Mouse (Mus musculus) forebrain, embryonic 15.5 days (tissue): ENCODE results near the gene Fmnl2. TPM values are rescaled to one million over a fixed set of nuclear protein-coding genes. Genes with fewer than 3 reads are reported as not detected.

Experiments
- ATAC-seq: fragments of 200-750 bp; cut with Nextera tagmentation; replicated peaks from 2 replicates; pipeline ENCODE4 v1.8.0; 2017; ENCODE audit warnings: mild to moderate bottlenecking, moderate TSS enrichment, moderate library complexity
- H3K27ac ChIP-seq: fragments of 300-500 bp; sonication (generic); replicated peaks from 2 replicates; pipeline ENCODE4 v1.5.1; 2015; ENCODE audit warnings: mild to moderate bottlenecking, inconsistent platforms
- H3K27me3 ChIP-seq: fragments of 300-500 bp; sonication (generic); 2 replicates; pipeline ENCODE4 v1.6.1; 2015; ENCODE audit warnings: inconsistent platforms
- H3K36me3 ChIP-seq: fragments of 300-500 bp; sonication (generic); 2 replicates; pipeline ENCODE4 v1.6.1; 2015; ENCODE audit warnings: mild to moderate bottlenecking, inconsistent platforms
- H3K4me1 ChIP-seq: fragments of 300-500 bp; sonication (generic); 2 replicates; pipeline ENCODE4 v1.6.1; 2015; ENCODE audit warnings: inconsistent platforms
- H3K4me2 ChIP-seq: fragments of 300-500 bp; sonication (generic); replicated peaks from 2 replicates; pipeline ENCODE4 v1.6.1; 2015; ENCODE audit warnings: mild to moderate bottlenecking, inconsistent platforms
- H3K4me3 ChIP-seq: fragments of 300-500 bp; sonication (generic); 2 replicates; pipeline ENCODE4 v1.5.1; 2015; ENCODE audit warnings: mild to moderate bottlenecking, inconsistent platforms
- H3K9ac ChIP-seq: fragments of 300-500 bp; sonication (generic); replicated peaks from 2 replicates; pipeline ENCODE4 v1.6.1; 2015; ENCODE audit warnings: mild to moderate bottlenecking, inconsistent platforms
- H3K9me3 ChIP-seq: fragments of 300-500 bp; sonication (generic); 2 replicates; pipeline ENCODE4 v1.6.1; 2016; ENCODE audit warnings: inconsistent platforms
- WGBS: fragments of 180-500 bp; shearing (Covaris S2); methylation state at CpG from one replicate; pipeline ENCODE4 v1.1.7; 2015; ENCODE audit warnings: mixed read lengths; 5-methylcytosine and 5-hydroxymethylcytosine counted together
- polyA plus RNA-seq: library from polyadenylated mRNA; unstranded; fragments of >200 nt; fragmentation: Nextera tagmentation; extraction: Ambion mirVana; gene quantifications from 2 replicates; pipeline ENCODE4 v1.2.1, GENCODE M21; 2015

The Fmnl2 gene
- polyA plus RNA-seq, 1 experiment from 2014 or later: 18.6 TPM

GRCm38 (mm10) chr2:52844936-52845752, 12.5 kb upstream of the Fmnl2 start:
- 79% methylated on average over 14 of the region's 14 CpGs for WGBS

GRCm38 (mm10) chr2:52846506-52846905, 11.2 kb upstream of the Fmnl2 start:
- Histone ChIP-seq H3K9me3 (no peaks in the 10 kb centered on the region), H3K36me3 (no peaks in the 10 kb centered on the region), H3K4me2 (no peak overlapping the region), H3K4me1 (0 out of 2 replicates have a peak, but pooled peaks cover 5% of the 10 kb centered on the region), H3K9ac (no peak overlapping the region), H3K27me3 (no peaks in the 10 kb centered on the region), H3K27ac (no peak overlapping the region), H3K4me3 (no peak overlapping the region)
- no peak for ATAC-seq
- 43% methylated on average over 3 of the region's 3 CpGs for WGBS

More at GRCm38 (mm10) chr2:52844936-52845752, 12.5 kb upstream of the Fmnl2 start:
- no peak overlapping the region for H3K4me2 ChIP-seq
- H3K4me1 ChIP-seq: peaks cover 15% of the 10 kb centered on the region
- H3K9ac ChIP-seq: no peak overlapping the region
- no peaks in the 10 kb centered on the region for H3K9me3 ChIP-seq
- no peak overlapping the region for H3K4me3 ChIP-seq
- no peak for ATAC-seq
- no peaks in the 10 kb centered on the region for H3K36me3 ChIP-seq
- H3K27me3 ChIP-seq: no peaks in the 10 kb centered on the region
- no peak overlapping the region for H3K27ac ChIP-seq

GRCm38 (mm10) chr2:52849092-52849491, 8.6 kb upstream of the Fmnl2 start:
- 73% methylated on average over 3 of the region's 3 CpGs for WGBS
- Histone ChIP-seq H3K4me1 (0 out of 2 replicates have a peak, but pooled peaks cover 5% of the 10 kb centered on the region), H3K27me3 (no peaks in the 10 kb centered on the region), H3K4me2 (no peak overlapping the region), H3K9ac (no peak overlapping the region), H3K9me3 (no peaks in the 10 kb centered on the region), H3K27ac (no peak overlapping the region), H3K36me3 (no peaks in the 10 kb centered on the region), H3K4me3 (no peak overlapping the region)
- peak; percentile 58; the same call in 1 of the 2 replicates for ATAC-seq

DNA sequence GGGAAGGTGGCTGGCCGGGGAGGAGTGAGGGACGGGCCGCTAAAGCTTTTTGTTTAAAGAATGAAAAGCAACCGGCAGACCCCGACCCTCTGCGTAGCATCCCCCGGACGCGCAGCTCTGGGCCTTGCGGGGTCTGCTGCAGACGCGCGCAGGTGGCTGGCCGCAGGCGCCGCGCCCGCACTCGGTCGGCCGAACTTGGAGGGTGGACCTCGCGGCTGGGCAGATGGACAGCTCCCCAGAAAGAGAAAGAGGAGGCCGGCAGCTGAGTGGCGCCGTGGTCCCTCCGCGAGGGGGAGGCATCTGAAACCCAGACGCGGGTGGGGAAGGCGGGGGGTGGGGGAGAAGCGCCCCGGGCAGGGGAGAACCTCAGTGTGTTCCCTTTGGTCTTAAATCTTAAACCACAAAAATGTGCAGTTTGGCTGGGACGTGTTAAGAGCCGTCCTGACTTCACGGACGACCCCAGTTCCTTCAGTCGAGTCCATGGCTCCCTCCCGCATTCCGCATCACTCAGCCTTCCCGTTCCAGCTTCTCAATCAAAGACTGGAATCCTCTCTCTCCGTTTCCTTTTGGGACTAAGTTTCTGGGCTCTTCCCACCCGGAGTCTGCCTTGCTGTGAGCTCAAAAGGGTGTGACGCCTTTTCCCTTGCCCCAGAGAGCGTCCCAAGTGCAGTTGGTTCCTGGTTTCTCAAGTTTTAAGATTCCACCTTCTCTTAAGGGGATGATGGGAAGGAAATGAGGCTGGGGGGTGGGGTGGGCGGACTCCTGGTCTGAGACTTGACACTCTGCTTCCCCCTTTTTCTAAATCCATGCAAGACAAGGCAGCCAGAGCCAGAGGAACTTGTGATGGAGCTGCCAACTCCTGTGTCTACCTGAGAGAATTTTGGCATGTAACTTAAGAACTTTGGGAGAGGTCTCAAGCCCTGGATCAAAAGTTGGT, 1.1 kb downstream of the Fmnl2 start:
- WGBS: under 1% methylated on average over 45 of the region's 46 CpGs
- H3K27ac ChIP-seq: peak overlapping the region; percentile 87
- ATAC-seq: peak; percentile 31
- H3K4me1 ChIP-seq: peaks cover 47% of the 10 kb centered on the region
- no peaks in the 10 kb centered on the region for H3K27me3 ChIP-seq
- H3K36me3 ChIP-seq: no peaks in the 10 kb centered on the region
- H3K9me3 ChIP-seq: no peaks in the 10 kb centered on the region
- peak overlapping the region; percentile 79 for H3K4me3 ChIP-seq
- H3K9ac ChIP-seq: peak overlapping the region; percentile 94
- peak overlapping the region; percentile 83 for H3K4me2 ChIP-seq

DNA sequence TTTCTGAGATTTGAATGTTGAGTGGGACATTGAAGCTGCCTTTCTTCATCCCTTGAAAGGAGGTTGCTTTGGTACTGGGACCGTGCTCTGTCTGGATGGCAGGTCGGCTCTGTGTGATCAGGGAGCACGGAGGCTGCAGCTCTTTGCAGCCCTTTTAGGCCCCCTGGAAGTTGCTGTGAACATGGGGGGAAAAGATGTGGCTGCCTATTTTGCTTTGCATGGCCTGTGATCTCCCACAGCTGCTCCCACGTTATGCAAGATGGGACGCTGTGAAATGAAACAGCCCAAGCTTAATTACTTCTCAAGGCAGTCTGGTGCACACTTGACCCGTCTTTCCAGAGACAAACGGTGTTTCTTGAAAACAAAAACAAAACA, 1.8 kb downstream of the Fmnl2 start:
- Histone ChIP-seq H3K27me3 (no peaks in the 10 kb centered on the region), H3K27ac (peak overlapping the region; percentile 87), H3K4me3 (peak overlapping the region; percentile 79), H3K4me1 (peaks cover 47% of the 10 kb centered on the region), H3K36me3 (no peaks in the 10 kb centered on the region), H3K4me2 (peak overlapping the region; percentile 83), H3K9ac (peak overlapping the region; percentile 94), H3K9me3 (no peaks in the 10 kb centered on the region)
- WGBS: 1% methylated on average over 7 of the region's 7 CpGs
- no peak for ATAC-seq

GRCm38 (mm10) chr2:52860111-52860775, 2.6 kb downstream of the Fmnl2 start:
- no peaks in the 10 kb centered on the region for H3K36me3 ChIP-seq
- H3K4me1 ChIP-seq: peaks cover 47% of the 10 kb centered on the region
- H3K27ac ChIP-seq: peak overlapping the region; percentile 35
- peak overlapping the region; percentile 83 for H3K4me2 ChIP-seq
- H3K27me3 ChIP-seq: no peaks in the 10 kb centered on the region
- 7% methylated on average over 8 of the region's 8 CpGs for WGBS
- peak overlapping the region; percentile 94; the same call in 1 of the 2 replicates for H3K9ac ChIP-seq
- no peak for ATAC-seq
- peak overlapping the region; percentile 79 for H3K4me3 ChIP-seq
- no peaks in the 10 kb centered on the region for H3K9me3 ChIP-seq

DNA sequence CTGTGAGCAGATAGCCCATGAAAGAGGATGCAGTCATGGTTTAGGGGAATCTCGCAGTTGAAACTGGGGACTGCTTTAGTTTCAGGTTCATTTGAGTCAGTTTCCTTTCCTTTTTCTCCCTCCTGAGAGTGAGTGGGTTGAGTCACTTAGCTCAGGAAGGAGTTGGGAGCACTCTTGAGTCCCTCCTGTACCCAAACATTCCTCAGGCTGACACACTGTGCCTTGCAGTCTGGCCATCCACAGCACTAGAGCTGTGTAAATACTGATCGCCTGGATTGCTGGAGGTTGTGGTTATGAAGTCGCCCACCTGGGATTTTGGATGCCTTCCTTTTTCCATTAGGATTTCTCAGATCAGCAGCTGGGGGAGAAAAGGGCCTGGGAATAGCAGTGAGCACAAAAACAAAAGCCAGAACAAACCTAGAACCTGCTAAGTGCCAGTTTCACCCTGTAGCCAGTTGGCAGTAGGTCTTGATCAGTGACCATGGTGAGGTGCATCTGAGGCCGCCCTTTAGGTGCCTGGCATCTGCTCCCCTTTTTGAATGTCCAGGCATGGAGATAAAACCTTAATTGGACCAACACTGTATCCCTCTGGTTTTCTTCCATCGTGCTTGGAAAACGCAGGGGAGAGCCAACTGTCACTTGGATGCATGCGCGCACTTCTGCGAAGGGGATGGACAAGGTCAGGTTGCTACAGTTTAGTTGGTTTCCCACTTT, 4.5 kb downstream of the Fmnl2 start:
- no peak overlapping the region for H3K27ac ChIP-seq
- 82% methylated on average over 9 of the region's 9 CpGs for WGBS

DNA sequence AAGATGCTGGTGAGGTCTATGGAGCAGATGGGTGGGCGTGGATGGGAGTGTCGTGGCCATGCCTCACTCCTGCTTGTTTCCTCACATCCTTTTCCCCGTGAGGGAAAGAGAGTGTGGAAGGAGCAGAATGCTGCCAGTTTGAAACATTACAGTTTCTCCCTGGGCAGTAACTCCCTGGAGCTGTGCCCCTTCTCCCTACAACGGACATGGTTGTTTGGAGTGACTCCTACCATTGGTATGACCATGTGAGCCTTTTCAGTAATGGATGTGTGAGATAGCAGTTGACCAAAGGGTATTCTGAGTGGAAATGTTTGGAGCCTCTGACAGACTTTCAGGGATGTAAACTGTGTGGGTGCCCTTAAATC, 5.1 kb downstream of the Fmnl2 start:
- Histone ChIP-seq H3K27me3 (no peaks in the 10 kb centered on the region), H3K4me3 (no peak overlapping the region), H3K9me3 (no peaks in the 10 kb centered on the region), H3K9ac (no peak overlapping the region), H3K27ac (no peak overlapping the region), H3K4me1 (peaks cover 42% of the 10 kb centered on the region), H3K36me3 (peaks cover 10% of the 10 kb centered on the region), H3K4me2 (no peak overlapping the region)
- WGBS: 78% methylated on average over 4 of the region's 4 CpGs
- no peak for ATAC-seq

More for the DNA sequence above, 4.5 kb downstream of the Fmnl2 start:
- peaks cover 5% of the 10 kb centered on the region for H3K36me3 ChIP-seq
- H3K9me3 ChIP-seq: no peaks in the 10 kb centered on the region
- H3K4me1 ChIP-seq: peaks cover 44% of the 10 kb centered on the region
- no peak overlapping the region for H3K9ac ChIP-seq
- H3K4me2 ChIP-seq: no peak overlapping the region
- no peak for ATAC-seq
- H3K4me3 ChIP-seq: no peak overlapping the region
- H3K27me3 ChIP-seq: no peaks in the 10 kb centered on the region

GRCm38 (mm10) chr2:52864635-52865034, 7.0 kb downstream of the Fmnl2 start:
- Histone ChIP-seq H3K27ac (no peak overlapping the region), H3K4me2 (no peak overlapping the region), H3K9me3 (no peaks in the 10 kb centered on the region), H3K4me1 (peaks cover 47% of the 10 kb centered on the region), H3K36me3 (peaks cover 12% of the 10 kb centered on the region), H3K4me3 (no peak overlapping the region), H3K9ac (no peak overlapping the region), H3K27me3 (no peaks in the 10 kb centered on the region)
- 92% methylated on average over 7 of the region's 7 CpGs for whole genome bisulfite sequencing
- no peak for ATAC-seq

- Histone ChIP-seq H3K36me3 (peaks cover 12% of the 10 kb centered on the region), H3K27ac (no peak overlapping the region), H3K4me1 (peaks cover 36% of the 10 kb centered on the region), H3K4me2 (no peak overlapping the region), H3K9me3 (no peaks in the 10 kb centered on the region), H3K27me3 (no peaks in the 10 kb centered on the region), H3K9ac (no peak overlapping the region), H3K4me3 (no peak overlapping the region)
- no peak for ATAC-seq
- 52% methylated on average over 3 of the region's 3 CpGs for WGBS
Observed at GRCm38 (mm10) chr2:52866151-52866550, 8.5 kb downstream of the Fmnl2 start.

DNA sequence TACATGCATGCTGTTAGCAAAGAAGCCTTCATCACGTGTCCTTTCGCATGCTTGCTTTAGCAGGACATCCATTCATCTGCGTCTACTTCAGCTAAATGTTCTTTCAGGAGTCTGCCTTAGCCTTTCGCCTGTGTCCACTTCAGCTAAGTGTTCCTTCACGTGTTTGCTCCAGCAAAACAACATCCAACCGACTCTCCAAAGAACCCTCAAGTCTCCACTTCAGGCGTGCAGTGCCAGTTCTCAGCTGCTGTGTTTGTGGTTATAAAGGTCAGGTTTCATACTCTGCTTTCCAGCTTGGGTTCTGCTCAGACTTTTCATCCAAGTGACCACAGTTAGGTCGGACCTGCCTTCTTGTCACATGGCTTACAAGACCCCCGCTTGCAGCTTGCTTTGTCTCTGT, 10.1 kb downstream of the Fmnl2 start:
- H3K9me3 ChIP-seq: no peaks in the 10 kb centered on the region
- H3K27me3 ChIP-seq: no peaks in the 10 kb centered on the region
- peaks cover 12% of the 10 kb centered on the region for H3K36me3 ChIP-seq
- H3K4me1 ChIP-seq: peaks cover 25% of the 10 kb centered on the region
- no peak for ATAC-seq
- no peak overlapping the region for H3K4me2 ChIP-seq
- H3K9ac ChIP-seq: no peak overlapping the region
- H3K4me3 ChIP-seq: no peak overlapping the region
- WGBS: 93% methylated on average over 9 of the region's 9 CpGs
- no peak overlapping the region for H3K27ac ChIP-seq
